Mouse (Mus musculus): ENCODE data around the gene Bola3.
"Not testable (repeated sequence)": the region's sequence is repeated elsewhere in the genome, so short reads cannot be mapped to it uniquely, and the experiment has no call there.

Gene Bola3

GRCm38 (mm10) chr6:83348873-83349272 lies at the start of gene Bola3:
Gene Bola3 (plus strand): TSS chr6:83349147.
- no peak for DNase-seq (ENCODE audit: low spot score in 2 of 2)

- DNase-seq (ENCODE audit: low spot score in 2 of 2) = no peak
Measured at GRCm38 (mm10) chr6:83300447-83301229, 48.3 kb upstream of the Bola3 start.

- DNase-seq (ENCODE audit: low spot score in 2 of 2) = no peak
Measured at GRCm38 (mm10) chr6:83301294-83301693, 47.7 kb upstream of the Bola3 start.

GRCm38 (mm10) chr6:83302264-83302663 lies 46.7 kb upstream of the Bola3 start:
- DNase-seq (ENCODE audit: low spot score in 2 of 2) = no peak

GRCm38 (mm10) chr6:83309017-83309416 lies 39.9 kb upstream of the Bola3 start:
- no peak for DNase-seq (ENCODE audit: low spot score in 2 of 2)

- no peak for DNase-seq (ENCODE audit: low spot score in 2 of 2)
Measured at GRCm38 (mm10) chr6:83311206-83311605, 37.7 kb upstream of the Bola3 start.

- no peak for DNase-seq (ENCODE audit: low spot score in 2 of 2)
Measured at GRCm38 (mm10) chr6:83312021-83312420, 36.9 kb upstream of the Bola3 start.

- no peak for DNase-seq (ENCODE audit: low spot score in 2 of 2)
Measured at GRCm38 (mm10) chr6:83312514-83312913, 36.4 kb upstream of the Bola3 start.

- DNase-seq (ENCODE audit: low spot score in 2 of 2) = no peak
Measured at GRCm38 (mm10) chr6:83315293-83315692, 33.7 kb upstream of the Bola3 start.

GRCm38 (mm10) chr6:83316022-83316421 lies 32.9 kb upstream of the Bola3 start:
- DNase-seq (ENCODE audit: low spot score in 2 of 2) = peak in 1 of 2 experiments; percentile 31

GRCm38 (mm10) chr6:83317108-83317741 lies 31.7 kb upstream of the Bola3 start:
- peak; percentile 92 to 97 for DNase-seq (ENCODE audit: low spot score in 2 of 2)

- no peak for DNase-seq (ENCODE audit: low spot score in 2 of 2)
Measured at GRCm38 (mm10) chr6:83321927-83322326, 27.0 kb upstream of the Bola3 start.

- no peak for DNase-seq (ENCODE audit: low spot score in 2 of 2)
Measured at GRCm38 (mm10) chr6:83322794-83323193, 26.2 kb upstream of the Bola3 start.

GRCm38 (mm10) chr6:83323652-83324419 lies 25.1 kb upstream of the Bola3 start:
- no peak for DNase-seq (ENCODE audit: low spot score in 2 of 2)

GRCm38 (mm10) chr6:83325525-83326393 lies 23.2 kb upstream of the Bola3 start, which contains the start of the genes Mthfd2 and Mob1a:
Gene Mthfd2 (minus strand): TSS chr6:83325908.
Gene Mob1a (plus strand): TSS chr6:83326016.
- DNase-seq (ENCODE audit: low spot score in 2 of 2) = peak; percentile 93 to 97

- DNase-seq (ENCODE audit: low spot score in 2 of 2) = no peak
Measured at GRCm38 (mm10) chr6:83326394-83326736, 22.6 kb upstream of the Bola3 start.

GRCm38 (mm10) chr6:83326761-83327160 lies 22.2 kb upstream of the Bola3 start:
- no peak for DNase-seq (ENCODE audit: low spot score in 2 of 2)

GRCm38 (mm10) chr6:83327591-83328190 lies 21.3 kb upstream of the Bola3 start:
- no peak for DNase-seq (ENCODE audit: low spot score in 2 of 2)

GRCm38 (mm10) chr6:83341387-83341786 lies 7.6 kb upstream of the Bola3 start:
- DNase-seq (ENCODE audit: low spot score in 2 of 2) = no peak

GRCm38 (mm10) chr6:83342957-83343356 lies 6.0 kb upstream of the Bola3 start:
- no peak for DNase-seq (ENCODE audit: low spot score in 2 of 2)

- not testable (repeated sequence) for DNase-seq (ENCODE audit: low spot score in 2 of 2)
Measured at GRCm38 (mm10) chr6:83345285-83345684, 3.7 kb upstream of the Bola3 start.

All from spleen, postnatal 4 days (tissue).